Mouse (Mus musculus) limb, embryonic 14.5 days (tissue): ENCODE measurements around the gene Rnf103. TPM values are rescaled to one million over a fixed set of nuclear protein-coding genes. Genes with fewer than 3 reads are reported as not detected.
"Not testable (repeated sequence)": the region's sequence is repeated elsewhere in the genome, so short reads cannot be mapped to it uniquely, and the experiment has no call there.

Experiments used
- ATAC-seq: fragments of 200-750 bp; cut with Nextera tagmentation; 2 replicates; pipeline ENCODE4 v1.8.0; 2017; ENCODE audit warnings: low read depth, moderate number of reproducible peaks, moderate TSS enrichment; ENCODE audit not compliant: low FRiP score
- DNase-seq: peaks from one replicate; pipeline ENCODE4 v3.0.0-alpha.2; 2015; ENCODE audit warnings: low spot score
- H3K27ac ChIP-seq: fragments of 300-500 bp; sonication (generic); replicated peaks from 2 replicates; pipeline ENCODE4 v1.5.1; 2014; ENCODE audit warnings: low read depth, mild to moderate bottlenecking, low read length, moderate library complexity, mixed read lengths
- H3K27me3 ChIP-seq: fragments of 300-500 bp; sonication (generic); 2 replicates; pipeline ENCODE4 v1.6.1; 2014; ENCODE audit warnings: low read length, mixed read lengths; ENCODE audit not compliant: control insufficient read depth, insufficient read depth
- H3K36me3 ChIP-seq: fragments of 300-500 bp; sonication (generic); 2 replicates; pipeline ENCODE4 v1.6.1; 2014; ENCODE audit warnings: mild to moderate bottlenecking, low read length, moderate library complexity, mixed read lengths; ENCODE audit not compliant: control insufficient read depth, insufficient read depth
- H3K4me1 ChIP-seq: fragments of 300-500 bp; sonication (generic); 2 replicates; pipeline ENCODE4 v1.6.1; 2014; ENCODE audit warnings: antibody characterized with exemption, low read length, mixed read lengths; ENCODE audit not compliant: control insufficient read depth, insufficient read depth
- H3K4me2 ChIP-seq: fragments of 300-500 bp; sonication (generic); replicated peaks from 2 replicates; pipeline ENCODE4 v1.6.1; 2014; ENCODE audit warnings: low read depth, mild to moderate bottlenecking, low read length, moderate library complexity; ENCODE audit not compliant: severe bottlenecking
- H3K4me3 ChIP-seq: fragments of 300-500 bp; sonication (generic); replicated peaks from 2 replicates; pipeline ENCODE4 v1.5.1; 2014; ENCODE audit warnings: low read length
- H3K9ac ChIP-seq: fragments of 300-500 bp; sonication (generic); 2 replicates; pipeline ENCODE4 v1.6.1; 2014; ENCODE audit warnings: mild to moderate bottlenecking, low read depth, low read length, moderate library complexity; ENCODE audit not compliant: severe bottlenecking
- H3K9me3 ChIP-seq: fragments of 300-500 bp; sonication (generic); 2 replicates; pipeline ENCODE4 v1.6.1; 2016; ENCODE audit warnings: low read length; ENCODE audit not compliant: control insufficient read depth
- POLR2A ChIP-seq: fragments of 200-500 bp; IDR thresholded peaks from 2 replicates; pipeline ENCODE4 v1.8.0; 2012; ENCODE audit warnings: inconsistent platforms, mild to moderate bottlenecking, moderate library complexity, borderline replicate concordance; ENCODE audit not compliant: insufficient read depth, insufficient read length; ENCODE audit errors: extremely low read depth
- WGBS: fragments of 180-500 bp; shearing (Covaris S2); extraction: QIAGEN DNeasy Blood & Tissue Kit; methylation state at CpG from one replicate; pipeline ENCODE4 v1.1.7; 2014; 5-methylcytosine and 5-hydroxymethylcytosine counted together
- polyA plus RNA-seq, 2 experiments: library from polyadenylated mRNA; depleted of rRNA in 1 of 2; stranded (reverse) in 1 of 2; unstranded in 1 of 2; fragments of >200 nt; fragmentation: Nextera tagmentation in 1 of 2; extraction: Ambion mirVana in 1 of 2; gene quantifications; 2 replicates each; pipeline versions ENCODE4 v1.2.1 to v1.2.3; 2012 to 2014

The Rnf103 gene
- polyA plus RNA-seq (2012; rRNA removed), result 15.4 and 17.6 TPM in 2 replicates
- 19.8 and 22.4 TPM in 2 replicates for polyA plus RNA-seq (2014; fragmentation: Nextera tagmentation; extraction: Ambion mirVana)

DNA sequence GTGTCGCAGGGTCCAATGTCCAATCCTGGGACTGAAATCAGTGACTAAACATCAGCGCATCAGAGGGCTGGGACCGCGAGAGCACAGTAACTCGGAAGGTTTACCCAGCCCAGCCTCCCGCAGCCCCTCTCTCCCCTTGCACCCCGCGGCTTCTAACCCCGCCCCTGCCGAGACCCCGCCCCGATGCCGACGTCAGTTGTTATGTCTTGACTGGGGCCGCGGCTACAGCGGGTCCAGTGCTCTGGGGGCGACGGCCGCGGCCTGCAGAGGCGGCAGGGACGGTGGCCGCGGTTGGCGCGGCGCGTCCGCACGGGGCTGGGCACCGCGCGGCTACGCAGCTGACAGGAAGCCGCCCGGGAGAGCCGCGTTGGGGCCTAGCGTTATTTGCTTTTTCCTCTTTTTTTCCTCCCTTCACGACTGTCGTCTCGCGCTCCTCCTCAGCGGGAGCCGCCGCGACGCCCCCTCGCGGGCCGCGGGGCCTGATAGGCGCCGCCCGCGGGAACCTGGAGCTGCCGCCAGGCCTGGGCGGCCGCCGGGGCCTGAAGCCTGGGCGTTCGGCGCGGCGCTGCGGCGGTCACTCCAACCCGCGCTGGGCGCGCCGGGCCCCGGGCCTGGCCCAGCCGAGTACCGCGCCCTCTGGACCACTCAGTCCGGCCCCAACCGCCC lies at the start of gene Rnf103:
TSS of gene Rnf103 (plus strand) at position 220 of the 666 bp plus-strand sequence.
- Histone ChIP-seq H3K4me3 (peak within 1 kb of the TSS; percentile 91), H3K27me3 (no peaks in the 10 kb centered on the region)
- peak; percentile 95 for TF ChIP-seq POLR2A

DNA sequence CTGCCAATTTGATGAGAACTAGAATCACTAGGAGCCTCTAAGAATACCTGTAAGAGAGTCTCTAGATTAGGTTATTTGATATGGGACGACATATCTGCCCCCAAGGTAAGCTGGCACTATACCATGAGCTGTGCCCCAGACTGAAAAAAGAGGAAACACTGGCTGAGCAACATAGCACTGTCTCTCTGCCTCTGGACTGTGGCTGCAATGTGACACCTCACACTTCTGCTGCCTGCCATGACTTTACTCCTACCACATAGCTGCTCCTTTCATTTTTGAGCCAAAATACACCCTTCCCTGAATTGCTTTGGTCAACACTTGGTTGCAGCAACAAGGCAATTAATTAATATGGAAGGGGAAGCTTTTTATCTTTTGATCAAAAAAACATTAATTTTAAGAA lies 48.9 kb upstream of the Rnf103 start:
- Histone ChIP-seq H3K27me3 (no peaks in the 10 kb centered on the region), H3K9ac (no peak overlapping the region), H3K4me2 (no peak overlapping the region), H3K4me3 (no peak overlapping the region), H3K27ac (no peak overlapping the region), H3K4me1 (peaks cover 7% of the 10 kb centered on the region; the same call in 1 of the 2 replicates), H3K36me3 (no peaks in the 10 kb centered on the region), H3K9me3 (no peaks in the 10 kb centered on the region)
- WGBS, result 52% methylated on average over 1 of the region's 1 CpGs
- TF ChIP-seq POLR2A, result no peak
- ATAC-seq (no peak), DNase-seq (no peak)

More for the DNA sequence above, at the start of gene Rnf103:
- Histone ChIP-seq H3K4me2 (peak within 1 kb of the TSS; percentile 80), H3K9me3 (no peaks in the 10 kb centered on the region), H3K36me3 (peaks cover 5% of the 10 kb centered on the region), H3K4me1 (peaks cover 13% of the 10 kb centered on the region), H3K27ac (peak within 1 kb of the TSS; percentile 98), H3K9ac (peak within 1 kb of the TSS; percentile 95)
- WGBS, result under 1% methylated on average over 43 of the region's 79 CpGs
- DNase-seq (peak; percentile 95), ATAC-seq (peak; percentile 98)

DNA sequence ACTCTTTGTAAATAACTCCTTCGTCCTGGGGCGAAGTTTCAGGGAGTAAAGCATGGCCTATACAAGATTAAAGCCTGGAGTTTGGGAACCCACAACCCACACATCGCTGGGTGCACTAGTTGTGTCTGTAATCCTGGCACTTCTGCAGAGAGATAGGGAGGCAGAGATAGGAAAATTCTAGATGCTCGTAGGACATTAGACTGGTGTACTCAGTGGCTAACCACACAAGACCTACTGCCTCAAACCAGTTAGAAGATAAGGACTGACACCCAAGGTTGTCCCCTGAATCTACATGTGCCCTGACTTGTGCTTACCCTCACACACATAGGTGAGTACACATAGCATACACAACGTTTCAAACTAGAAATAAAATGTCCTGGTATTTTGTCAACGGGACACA lies 48.1 kb upstream of the Rnf103 start:
- H3K27me3 ChIP-seq, result no peaks in the 10 kb centered on the region
- H3K9ac ChIP-seq, result no peak overlapping the region
- no peak overlapping the region for H3K27ac ChIP-seq
- WGBS, result 85% methylated on average over 6 of the region's 6 CpGs
- H3K9me3 ChIP-seq, result no peaks in the 10 kb centered on the region
- DNase-seq (no peak), ATAC-seq (no peak)
- no peak for TF ChIP-seq POLR2A
- H3K4me2 ChIP-seq, result no peak overlapping the region
- peaks cover 7% of the 10 kb centered on the region; the same call in 1 of the 2 replicates for H3K4me1 ChIP-seq
- no peak overlapping the region for H3K4me3 ChIP-seq
- no peaks in the 10 kb centered on the region for H3K36me3 ChIP-seq

DNA sequence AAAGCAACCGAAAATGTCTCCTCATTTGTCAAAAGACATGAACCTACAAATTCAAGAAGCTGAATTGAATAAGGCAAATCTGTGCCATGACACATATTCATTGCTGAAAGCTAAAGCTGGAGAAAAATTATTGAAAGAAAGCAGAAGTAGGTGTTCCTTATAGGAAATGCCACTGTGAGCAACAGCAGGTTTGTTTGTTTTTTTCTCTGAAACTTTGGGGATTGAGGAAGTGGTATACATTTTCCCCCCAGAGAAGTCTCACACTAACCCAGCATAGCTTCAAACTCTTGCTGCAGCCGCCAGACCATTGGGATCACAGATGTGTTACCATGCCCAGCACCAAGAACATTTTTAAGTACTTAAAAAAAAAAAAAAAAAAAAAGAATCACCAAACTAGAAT lies 40.9 kb upstream of the Rnf103 start:
- Histone ChIP-seq H3K9me3 (no peaks in the 10 kb centered on the region), H3K9ac (no peak overlapping the region), H3K4me1 (no peaks in the 10 kb centered on the region), H3K27me3 (no peaks in the 10 kb centered on the region), H3K36me3 (no peaks in the 10 kb centered on the region), H3K27ac (no peak overlapping the region), H3K4me2 (no peak overlapping the region), H3K4me3 (no peak overlapping the region)
- TF ChIP-seq POLR2A, result no peak
- no peak for ATAC-seq
- 79% methylated on average over 2 of the region's 2 CpGs for WGBS
- DNase-seq, result no peak

DNA sequence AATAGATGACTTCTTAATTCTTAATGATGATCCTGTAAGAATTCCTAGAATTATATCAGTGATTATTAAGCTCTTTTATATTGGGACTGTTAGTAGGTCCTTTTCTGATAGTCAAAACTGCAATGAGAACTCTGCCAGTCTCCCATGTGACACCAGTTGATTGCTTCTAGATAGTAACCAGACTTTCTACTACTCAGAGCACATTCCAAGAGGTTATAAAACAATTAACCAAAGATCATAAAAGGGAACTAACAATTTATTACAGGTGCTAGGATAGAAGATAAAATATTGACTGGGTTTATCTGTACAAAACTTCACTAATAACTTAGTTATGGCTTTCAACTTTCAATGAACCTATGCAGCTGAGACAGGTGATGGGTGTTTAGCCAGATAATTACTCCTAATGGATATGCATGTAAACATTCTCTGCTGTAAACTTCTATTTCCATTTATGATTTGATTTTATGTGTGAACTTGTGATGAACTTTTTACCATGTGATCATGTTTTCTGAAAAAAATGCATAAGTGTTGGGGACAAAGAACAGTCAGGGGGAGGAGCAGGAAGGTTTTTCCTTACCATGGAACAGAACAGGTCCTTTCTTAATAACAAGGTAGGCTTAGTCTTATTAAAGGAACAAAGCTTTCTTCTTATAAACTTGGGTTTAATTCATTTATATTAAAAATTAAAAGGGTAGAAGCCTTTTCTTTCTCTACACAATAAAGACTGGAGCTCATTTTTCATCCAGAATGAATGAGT lies 39.5 kb upstream of the Rnf103 start:
- not testable (repeated sequence) for H3K9me3 ChIP-seq, H3K27me3 ChIP-seq, H3K36me3 ChIP-seq, DNase-seq, H3K27ac ChIP-seq, ATAC-seq, H3K9ac ChIP-seq, H3K4me3 ChIP-seq, H3K4me2 ChIP-seq, H3K4me1 ChIP-seq
